Mouse (Mus musculus) embryonic stem cell, embryonic (primary cell): Measurements from ENCODE around the gene Cacna2d3.

Source experiments
- CTCF ChIA-PET, 4 experiments: fragments of 300-600 bp in 2 of 4; fragments of 350-600 bp in 2 of 4; sonication (Branson Sonifier 250); formaldehyde crosslinking; loops; one replicate each; lab custom pipeline; 2022; ENCODE audit warnings: inconsistent platforms in 2 of 4; lab: Charles Lee
- POLR2A ChIA-PET, 4 experiments: fragments of 300-600 bp in 2 of 4; fragments of 350-600 bp in 2 of 4; sonication (Branson Sonifier 250); formaldehyde crosslinking; loops; one replicate each; lab custom pipeline; 2022; ENCODE audit warnings: antibody characterized with exemption in 4 of 4, inconsistent platforms in 1 of 4; lab: Charles Lee

Cacna2d3 gene

DNA sequence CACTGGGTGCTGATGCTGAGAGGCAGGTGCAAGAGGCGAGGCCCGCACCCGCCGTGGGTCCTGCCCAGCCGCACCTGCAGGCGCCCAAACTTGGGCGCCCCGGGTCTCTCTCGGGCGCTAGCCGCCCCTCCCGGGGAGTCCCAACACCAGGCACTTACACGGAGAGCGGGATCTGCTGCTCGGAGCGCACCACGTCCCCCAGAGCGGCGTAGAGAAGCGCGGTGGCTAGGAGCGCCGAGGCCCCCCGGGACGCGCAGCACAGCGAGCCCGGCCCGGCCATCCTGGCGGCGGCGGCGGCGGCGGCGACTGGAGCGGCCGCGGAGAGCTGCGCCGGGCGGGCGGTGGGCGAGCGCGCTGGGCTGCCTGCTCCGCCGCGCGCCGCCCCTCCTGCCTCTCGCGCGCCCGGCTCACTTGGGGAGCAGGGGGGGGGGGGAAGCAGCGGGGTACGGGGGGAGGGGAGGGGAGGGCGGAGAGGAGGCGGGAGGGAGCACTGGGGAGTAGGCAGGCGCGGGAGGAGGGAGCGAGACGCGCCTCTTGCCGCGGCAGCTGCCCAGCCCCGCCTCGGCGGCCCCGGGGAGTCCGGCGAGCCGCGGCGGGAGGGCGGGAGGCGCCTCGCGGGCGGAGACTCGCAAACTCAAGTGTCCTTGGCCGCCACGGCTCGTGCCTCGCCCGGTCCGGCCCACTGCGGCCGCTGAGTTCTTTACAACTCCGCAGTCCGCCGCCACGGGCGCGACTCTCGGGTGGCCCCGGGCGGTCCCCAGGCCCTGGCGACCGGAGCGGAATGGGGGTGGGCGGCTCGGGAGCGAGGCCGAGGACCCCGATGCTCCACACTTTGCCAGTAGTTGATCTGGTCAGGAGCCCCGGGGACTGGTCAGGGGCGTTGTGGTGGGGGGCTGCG, at the start of gene Cacna2d3:
Cacna2d3 (minus strand) TSS at position 377 of the 898 bp plus-strand sequence.
- ChIA-PET CTCF (interaction anchor here in 2 of 4 experiments (0.6 to 1.0 kb wide), 3 partner anchors 218 to 589 kb away, joined by 3 to 5 read pairs (median 3); no protein-coding TSS in a partner anchor), POLR2A (interaction anchor here in 1 of 4 experiments (1.3 to 1.5 kb wide), 2 partner anchors 73 to 230 kb away, joined by 3 read pairs; no protein-coding TSS in a partner anchor)

DNA sequence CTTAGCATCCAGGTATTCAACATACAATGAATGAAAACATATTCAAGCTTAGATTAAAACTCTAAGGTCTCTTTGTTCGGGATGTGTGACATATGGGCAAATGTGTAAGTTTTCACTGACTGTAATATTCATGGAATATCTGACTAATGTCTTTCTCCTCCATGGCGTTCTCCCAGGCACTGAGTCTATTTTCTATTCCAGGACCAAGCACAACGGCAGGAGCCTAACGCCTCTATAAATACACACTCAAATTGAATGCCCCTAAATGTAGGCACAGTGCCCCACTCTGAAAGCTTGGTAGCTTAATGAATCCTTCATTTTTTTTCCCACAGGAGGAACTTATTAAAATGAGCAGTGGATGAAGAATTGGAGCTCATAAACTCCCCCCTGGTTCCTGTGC, 47.8 kb upstream of the Cacna2d3 start:
- POLR2A ChIA-PET = interaction anchor here in 2 of 4 experiments (0.6 kb wide), 2 partner anchors 193 to 266 kb away, joined by 3 to 4 read pairs; no protein-coding TSS in a partner anchor
- CTCF ChIA-PET = no interaction called here

DNA sequence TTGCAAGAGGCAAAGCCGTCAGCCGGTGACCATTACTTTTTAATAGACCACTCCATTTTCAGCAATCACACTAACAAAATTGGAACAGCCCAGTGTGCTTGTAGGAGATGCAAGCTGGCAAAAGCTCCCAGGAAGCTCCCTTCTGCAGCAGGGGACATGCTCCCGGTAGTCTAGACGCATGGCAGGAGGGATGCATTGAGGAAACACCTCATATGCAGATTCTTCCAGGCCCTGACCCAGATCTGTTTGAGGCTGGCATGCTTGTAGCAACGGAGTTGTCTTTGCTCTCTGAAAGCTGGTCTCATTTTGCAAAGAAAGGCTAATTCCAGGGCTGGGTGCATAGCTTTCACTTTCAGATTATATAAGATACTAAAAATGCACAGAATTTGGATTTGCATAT, 31.2 kb upstream of the Cacna2d3 start:
- ChIA-PET CTCF (no interaction called here), POLR2A (no interaction called here)

DNA sequence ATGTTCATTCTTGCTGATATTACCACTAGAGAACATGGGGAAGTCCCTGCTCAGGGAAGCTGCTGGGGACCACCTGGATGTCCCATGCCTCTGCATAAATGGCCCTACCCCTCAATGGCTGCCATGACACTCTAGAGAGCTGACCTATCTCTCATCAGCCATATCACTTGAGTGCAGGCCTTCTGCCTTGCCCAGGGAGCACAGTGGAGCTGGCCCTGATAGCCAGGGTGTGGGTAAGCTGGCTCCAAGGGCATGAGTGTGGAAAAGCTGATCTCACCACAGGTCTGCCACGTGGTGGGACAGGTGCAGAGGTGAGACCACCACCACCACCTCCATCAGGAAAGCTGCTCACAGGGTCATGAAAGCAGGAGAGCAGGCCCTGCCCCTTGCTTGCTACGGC, 17.1 kb upstream of the Cacna2d3 start:
- ChIA-PET POLR2A (no interaction called here), CTCF (no interaction called here)

DNA sequence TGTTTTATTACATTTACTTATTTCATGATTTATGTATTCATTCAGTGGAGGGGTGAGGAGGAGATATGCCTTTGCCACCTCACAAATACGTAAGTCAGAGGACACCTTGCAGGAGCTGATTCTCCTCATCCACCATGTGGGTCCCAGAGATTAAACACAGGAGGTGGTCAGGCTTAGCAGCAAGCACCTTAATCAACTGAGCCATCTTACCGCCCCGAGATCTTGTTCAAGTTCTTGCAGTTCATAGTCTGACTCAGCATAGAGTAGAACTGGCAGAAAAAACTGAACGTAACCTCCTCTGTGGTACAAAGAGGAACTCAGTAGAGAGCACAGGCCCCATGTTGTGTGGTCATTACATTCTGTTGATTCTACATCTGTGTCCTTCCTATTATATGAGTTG, 8.6 kb upstream of the Cacna2d3 start:
- ChIA-PET POLR2A (no interaction called here), CTCF (no interaction called here)

DNA sequence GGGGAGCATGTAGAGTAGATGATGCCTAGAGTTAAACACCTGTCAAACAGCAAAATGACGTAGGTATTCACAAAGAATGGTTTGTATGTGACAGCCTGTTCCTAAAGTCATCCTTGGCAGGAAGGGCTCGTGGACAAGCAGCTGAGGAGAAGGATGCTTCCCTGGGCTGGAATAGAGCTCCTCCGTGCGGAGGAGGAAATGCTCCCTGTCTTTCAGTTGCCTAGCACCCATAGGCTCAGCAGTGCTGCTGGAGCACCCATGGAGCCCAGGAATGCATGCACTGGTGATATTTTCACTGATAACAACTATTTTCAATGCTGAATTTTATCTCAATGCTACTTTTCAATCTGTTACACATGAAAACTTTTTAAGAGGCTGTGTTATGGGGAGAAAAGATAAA, 7.3 kb upstream of the Cacna2d3 start:
- CTCF ChIA-PET = no interaction called here
- POLR2A ChIA-PET = no interaction called here

DNA sequence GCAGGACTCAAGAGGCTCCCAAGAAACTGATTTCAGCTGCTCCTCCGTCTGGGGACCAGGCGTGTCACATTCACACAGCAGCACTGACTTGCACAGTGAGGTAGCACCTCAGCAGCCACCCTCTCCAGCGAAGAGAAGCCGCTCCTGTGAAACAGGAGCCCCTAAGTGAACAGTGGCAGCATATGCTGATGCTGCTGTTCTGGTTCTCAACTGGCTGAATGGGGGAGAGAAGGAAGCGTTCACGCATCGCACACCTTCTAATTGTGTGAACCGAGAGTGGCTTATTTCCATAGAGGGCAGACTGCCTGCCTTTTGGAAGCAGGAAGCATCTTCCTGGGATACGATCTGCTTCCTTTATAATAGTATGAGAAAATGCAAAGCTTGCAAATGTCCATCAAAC, 5.9 kb upstream of the Cacna2d3 start:
- CTCF ChIA-PET = no interaction called here

DNA sequence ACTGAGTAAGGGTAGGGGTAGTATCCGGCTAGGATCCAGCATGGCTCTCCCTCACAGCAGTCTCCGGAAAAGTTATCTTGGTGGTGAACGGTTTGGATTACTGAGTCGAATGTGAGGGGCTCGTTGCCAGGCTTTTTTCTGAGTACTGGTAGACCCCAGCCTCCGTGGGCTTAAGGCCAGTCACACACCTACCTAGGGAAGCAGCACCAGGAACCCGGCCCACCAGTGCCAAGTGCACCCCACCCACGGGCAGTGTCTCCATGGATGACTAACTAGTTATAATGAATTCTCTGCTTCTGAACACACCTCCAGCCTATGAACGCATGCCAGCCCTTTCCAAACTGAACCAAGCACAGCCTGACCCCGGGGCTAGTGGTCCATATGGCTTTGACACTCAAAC, 1.6 kb upstream of the Cacna2d3 start:
- ChIA-PET POLR2A (interaction anchor here in 1 of 4 experiments (1.5 kb wide), 1 partner anchor 228 kb away, joined by 3 read pairs; no protein-coding TSS in a partner anchor), CTCF (interaction anchor here in 2 of 4 experiments (0.5 to 0.9 kb wide), 2 partner anchors 164 to 216 kb away, joined by 3 to 6 read pairs; no protein-coding TSS in a partner anchor)

More for the DNA sequence above, 5.9 kb upstream of the Cacna2d3 start:
- POLR2A ChIA-PET = no interaction called here

DNA sequence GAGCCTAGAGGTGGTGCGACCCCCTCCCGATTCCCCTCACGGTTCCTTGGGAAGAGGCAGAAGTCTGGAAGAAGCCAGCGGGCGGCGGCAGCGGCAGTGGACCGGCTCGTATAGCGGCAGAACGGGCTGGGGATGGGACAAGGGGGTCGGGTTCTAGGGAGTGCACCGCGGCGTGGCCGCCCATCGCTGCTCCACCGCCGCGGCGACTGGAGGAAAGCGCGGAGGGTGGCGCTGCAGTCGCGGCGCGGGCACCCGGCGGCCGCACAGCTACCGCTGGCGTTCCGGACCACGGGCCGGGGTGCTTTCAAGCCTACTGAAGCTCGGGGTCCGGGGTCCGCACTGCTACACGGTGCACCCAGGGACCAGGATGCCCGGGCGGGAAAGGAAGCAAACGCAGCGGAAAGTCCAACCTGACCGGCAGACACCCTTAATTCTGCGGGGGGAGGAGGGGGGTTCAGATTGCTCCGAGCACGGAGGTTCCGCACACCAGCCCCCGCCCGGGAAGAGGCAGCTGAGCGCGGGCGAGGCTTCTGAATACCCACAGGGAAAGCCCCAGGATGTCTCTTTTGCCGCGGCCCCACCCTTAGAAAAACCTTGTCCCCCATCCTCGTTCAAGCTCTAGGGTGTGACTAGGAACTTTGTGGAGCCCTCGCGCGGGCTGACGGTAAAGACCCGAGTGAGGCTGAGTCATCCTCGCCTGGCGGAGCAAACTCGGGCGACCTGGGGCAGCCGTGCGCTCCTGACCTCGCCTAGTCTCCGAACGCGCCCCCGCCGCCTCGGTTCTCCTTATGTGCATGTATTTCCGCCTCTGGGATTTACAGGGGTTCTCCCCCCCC, 940 bp upstream of the Cacna2d3 start:
- ChIA-PET POLR2A (interaction anchor here in 1 of 4 experiments (1.3 to 1.5 kb wide), 2 partner anchors 72 to 229 kb away, joined by 3 read pairs; no protein-coding TSS in a partner anchor), CTCF (interaction anchor here (0.5 to 1.0 kb wide), 5 partner anchors 165 to 1215 kb away, joined by 3 to 6 read pairs (median 3); no protein-coding TSS in a partner anchor)

DNA sequence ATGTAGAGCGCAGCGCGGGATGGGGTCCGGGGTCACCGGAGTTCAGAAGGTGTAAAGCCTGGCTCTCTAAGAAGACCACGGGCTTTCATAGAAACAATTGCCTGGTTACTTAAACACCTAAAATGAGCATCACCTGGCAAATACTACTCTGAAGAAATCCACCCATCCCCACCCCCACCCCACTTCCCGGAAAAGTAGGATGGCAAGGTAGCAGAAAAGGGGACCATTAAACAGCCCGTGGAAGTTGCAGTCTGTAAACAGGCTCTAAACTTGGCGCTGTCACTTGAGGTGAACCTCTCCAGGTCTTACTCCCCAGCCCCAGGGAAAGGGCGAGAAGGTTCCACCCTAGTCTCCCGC, 555 bp downstream of the Cacna2d3 start:
- ChIA-PET POLR2A (no interaction called here), CTCF (no interaction called here)

DNA sequence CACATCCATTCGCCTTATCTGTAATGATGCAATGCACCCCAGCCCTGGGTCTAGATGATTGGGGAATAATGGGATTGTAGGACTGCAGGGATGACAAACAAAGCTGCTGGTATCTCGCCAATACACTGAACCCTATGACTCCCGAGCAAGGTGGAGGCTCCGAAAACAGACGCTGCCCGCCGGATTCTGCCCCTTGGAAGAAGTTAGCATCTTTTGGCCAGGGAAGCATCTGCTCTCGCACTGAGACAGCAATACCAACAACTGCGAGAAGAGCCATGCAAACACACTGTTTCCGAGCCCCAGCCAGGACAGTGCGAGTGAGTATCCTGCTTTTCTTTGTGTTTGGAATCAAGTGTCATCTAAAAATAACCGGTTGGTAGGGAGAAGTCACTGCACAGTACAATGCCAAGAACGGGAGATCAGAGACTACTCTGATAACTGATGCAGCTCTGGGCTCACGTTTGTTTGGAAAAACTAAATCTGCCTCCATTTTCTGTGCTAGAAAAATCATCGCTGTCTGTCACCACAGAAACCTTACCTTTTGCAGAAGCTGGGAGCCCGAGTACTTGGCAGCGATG, 1.2 kb downstream of the Cacna2d3 start:
- ChIA-PET POLR2A (interaction anchor here in 1 of 4 experiments (0.7 kb wide), 1 partner anchor 1620 kb away, joined by 3 read pairs; no protein-coding TSS in a partner anchor), CTCF (no interaction called here)

DNA sequence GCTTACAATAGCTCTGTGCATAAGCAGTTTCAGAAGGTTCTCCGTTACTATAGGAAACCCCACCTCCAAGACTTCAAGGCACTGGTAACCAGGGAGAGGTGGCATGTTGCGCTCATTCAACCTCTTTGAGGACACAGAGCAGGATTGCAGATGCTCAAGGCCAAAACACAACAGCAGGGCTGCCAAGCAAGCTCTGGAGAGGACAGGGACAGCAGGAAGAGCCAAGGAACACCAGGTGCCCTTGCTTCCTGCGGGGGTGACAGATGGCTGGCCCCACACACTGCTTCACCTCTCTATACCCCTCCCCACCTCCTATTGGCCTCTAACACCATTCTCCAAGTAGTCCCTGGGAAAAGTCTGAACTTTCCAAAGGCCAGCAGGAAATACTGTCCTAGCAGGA, 9.0 kb downstream of the Cacna2d3 start:
- CTCF ChIA-PET = no interaction called here
- POLR2A ChIA-PET = no interaction called here

DNA sequence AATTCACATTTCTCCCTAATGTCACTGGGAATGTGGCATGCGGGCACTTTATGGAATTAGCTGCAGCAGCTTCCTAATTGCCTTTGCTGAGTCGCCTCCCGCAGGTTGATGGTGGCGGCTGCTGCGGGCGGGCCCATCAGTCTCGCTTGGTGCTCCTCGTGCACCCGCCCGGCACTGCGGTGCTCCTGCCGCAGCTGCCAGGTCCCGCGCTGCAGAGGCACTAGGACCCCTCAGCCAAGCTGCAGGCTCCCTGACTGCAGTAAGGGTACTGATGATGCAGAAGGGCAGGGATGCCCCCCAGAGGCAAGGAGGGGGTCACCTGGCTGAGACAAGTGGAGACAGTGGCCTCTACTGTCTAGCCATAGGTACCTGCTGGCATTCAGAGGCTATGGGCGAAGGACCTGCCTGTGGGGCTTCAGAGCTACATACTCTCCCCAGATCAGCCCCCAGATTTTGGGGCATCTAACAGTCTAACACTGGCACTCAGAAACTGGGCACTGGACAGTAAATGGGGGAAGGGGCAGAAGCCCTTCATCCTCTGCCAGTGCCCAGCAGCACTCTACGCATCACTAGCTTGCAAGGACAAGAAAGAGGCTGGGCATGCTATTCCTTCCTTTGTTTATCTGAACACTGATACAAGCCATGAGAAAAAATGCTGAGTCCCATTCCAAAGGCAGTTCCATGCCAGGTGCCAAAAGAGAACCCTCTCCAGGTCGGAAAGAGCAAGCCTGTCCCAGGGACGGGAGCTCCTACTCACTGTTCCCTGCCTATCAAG, 13.9 kb downstream of the Cacna2d3 start:
- ChIA-PET CTCF (no interaction called here), POLR2A (no interaction called here)

DNA sequence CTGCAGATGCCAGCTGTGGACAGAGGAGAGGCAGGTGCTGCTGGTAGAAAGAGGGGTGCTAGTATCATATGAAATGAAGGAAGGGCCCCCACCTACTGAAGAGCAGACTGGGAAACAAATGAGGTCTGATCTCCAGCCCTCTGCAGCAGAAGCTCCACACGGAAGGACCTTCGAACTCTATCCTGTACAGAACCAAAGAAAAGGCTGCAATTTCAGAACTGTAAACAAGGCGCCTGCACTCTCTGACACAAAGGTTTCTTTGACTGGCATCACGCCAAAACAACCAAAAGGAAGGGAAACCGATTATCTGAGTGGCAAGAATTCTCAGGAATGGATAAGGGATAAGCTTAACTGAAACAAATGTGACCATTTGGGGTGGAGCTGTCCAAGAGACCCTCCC, 18.9 kb downstream of the Cacna2d3 start:
- CTCF ChIA-PET = interaction anchor here in 1 of 4 experiments (0.6 kb wide), 1 partner anchor 1901 kb away, joined by 3 read pairs; no protein-coding TSS in a partner anchor
- POLR2A ChIA-PET = no interaction called here

DNA sequence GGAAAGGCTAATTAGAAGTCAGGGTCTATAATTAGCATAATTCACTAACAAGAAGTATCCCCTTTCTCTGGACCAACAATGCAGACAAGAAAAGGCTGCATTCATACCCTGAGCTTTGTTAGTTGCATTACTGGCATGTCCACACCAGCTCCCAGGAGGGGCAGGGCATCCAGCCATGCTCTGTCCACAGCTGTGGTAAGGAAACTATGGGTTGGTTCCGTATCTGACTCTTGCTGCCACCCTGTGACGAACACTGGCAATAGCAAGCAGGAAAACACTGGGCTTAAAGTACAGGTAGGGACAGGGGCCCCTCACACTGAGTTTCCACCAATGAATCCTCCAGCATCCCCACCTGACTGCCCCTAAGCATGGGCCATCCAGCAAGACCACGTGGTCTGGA, 25.5 kb downstream of the Cacna2d3 start:
- ChIA-PET CTCF (interaction anchor here in 2 of 4 experiments (0.6 to 1.1 kb wide), 2 partner anchors 14 to 141 kb away, joined by 3 to 4 read pairs; no protein-coding TSS in a partner anchor), POLR2A (interaction anchor here in 1 of 4 experiments (0.7 kb wide), 1 partner anchor 1112 kb away, joined by 3 read pairs; no protein-coding TSS in a partner anchor)

DNA sequence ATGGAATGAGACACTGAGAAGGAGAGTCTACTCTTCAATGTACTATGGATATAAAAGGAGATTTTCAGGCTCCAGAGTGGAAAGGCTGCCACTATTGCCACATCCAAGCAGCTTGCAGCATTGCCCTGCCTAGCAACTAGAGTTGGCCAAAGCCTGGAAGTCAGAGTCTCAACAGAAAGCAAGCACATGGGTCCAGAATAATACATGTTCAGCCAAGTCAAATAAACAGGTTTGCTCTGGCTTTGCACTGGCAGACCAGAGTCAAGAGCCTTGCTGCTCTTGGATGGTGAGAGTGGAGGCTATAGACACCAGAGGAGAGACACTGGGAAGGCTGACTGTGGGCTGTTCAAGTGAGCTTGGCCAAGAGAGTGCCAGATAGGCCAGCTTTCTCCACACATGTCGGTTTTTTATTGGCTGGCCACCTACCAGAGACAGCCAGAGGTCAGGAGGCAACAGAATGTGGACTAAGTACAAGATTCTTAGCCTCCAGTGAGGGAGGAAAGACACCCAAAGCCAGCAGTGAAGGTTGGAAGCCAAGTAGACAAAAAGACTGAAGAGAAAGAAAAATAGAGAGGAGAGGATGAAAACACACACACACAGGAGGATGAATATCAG, 49.1 kb downstream of the Cacna2d3 start:
- ChIA-PET CTCF (interaction anchor here in 1 of 4 experiments (0.6 kb wide), 1 partner anchor 86 kb away, joined by 3 read pairs; no protein-coding TSS in a partner anchor), POLR2A (no interaction called here)

DNA sequence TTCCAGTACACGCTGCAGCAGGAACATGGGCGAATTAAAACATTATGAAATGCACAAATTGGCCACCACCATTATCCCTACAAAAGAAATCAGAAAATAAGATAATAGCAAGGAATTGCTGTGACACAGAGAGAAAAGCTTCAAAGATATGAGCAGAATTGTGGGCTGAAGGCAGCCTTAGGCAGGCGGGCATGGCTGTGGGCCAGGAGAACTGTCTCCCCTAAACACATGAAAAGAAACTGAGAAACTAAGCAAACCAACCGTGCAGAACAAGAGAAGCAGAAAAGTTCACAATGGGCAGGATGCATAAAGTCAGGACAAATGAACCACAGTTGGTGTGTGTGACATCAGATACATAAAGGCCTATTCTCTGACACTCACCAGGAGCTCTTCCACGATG, 51.8 kb downstream of the Cacna2d3 start:
- ChIA-PET CTCF (no interaction called here), POLR2A (interaction anchor here in 1 of 4 experiments (0.6 kb wide), 1 partner anchor 12 kb away, joined by 3 read pairs; no protein-coding TSS in a partner anchor)
